ENCODE assay signal across 8 mouse cellular contexts in genomic region chr13:63239877-63240671, GRCm38 (mm10).
DNase-seq lines count a peak whose midpoint lies in the region; ATAC-seq lines count a peak whose summit lies in the region.

No protein-coding gene starts in this region.

- DNase-seq in ES-CJ7 (ENCODE audit: low read depth, low spot score) = peak; percentile 61
- DNase-seq in c-Kit-positive CD71-positive TER-119-positive erythroid progenitor cells, embryonic 14.5 days (ENCODE audit: low spot score) = peak; percentile 55
- peak; percentile 54 to 67 for DNase-seq in layer of hippocampus, postnatal 14 days (ENCODE audit: low spot score in 2 of 2)
- peak; percentile 90 for DNase-seq in lung, postnatal 25 days (ENCODE audit: low spot score)
- DNase-seq in retina, adult 2 months (ENCODE audit: low read depth, low spot score) = peak; percentile 29
- peak; percentile 90 for DNase-seq in thymus, postnatal 25 days

- no peaks in the 10 kb centered on the region for H3K9me3 ChIP-seq in forebrain, embryonic 12.5 days

- WGBS in forebrain, embryonic 12.5 days = under 1% methylated on average over 51 of the region's 51 CpGs

- peak overlapping the region; percentile 51 for H3K27ac ChIP-seq in forebrain, embryonic 12.5 days

- peaks cover 31% of the 10 kb centered on the region for H3K4me1 ChIP-seq in forebrain, embryonic 12.5 days

- peak overlapping the region; percentile 59 for H3K4me3 ChIP-seq in forebrain, embryonic 12.5 days (replicated peaks)

- no peaks in the 10 kb centered on the region for H3K36me3 ChIP-seq in forebrain, embryonic 12.5 days (replicated peaks)

- peak; percentile 79 for ATAC-seq in forebrain, embryonic 12.5 days (ENCODE audit: low FRiP score)
- peak; percentile 39 to 77 for ATAC-seq in hematopoietic stem cell, adult 5-6 weeks (replicated peaks in 1 of 2; ENCODE audit: insufficient read depth in 1 of 2, low FRiP score in 2 of 2, low TSS enrichment in 1 of 2, low read depth in 1 of 2, poor library complexity in 2 of 2, severe bottlenecking in 2 of 2)

- peak overlapping the region; percentile 87 for H3K4me2 ChIP-seq in forebrain, embryonic 12.5 days

- H3K9ac ChIP-seq in forebrain, embryonic 12.5 days = peak overlapping the region; percentile 66

- H3K27me3 ChIP-seq in forebrain, embryonic 12.5 days = 0 out of 2 replicates have a peak, but pooled peaks cover 3% of the 10 kb centered on the region

Comparison
In these comparisons a context has a peak if more than half of its experiments do, and no peak if none do; other contexts are left out.
1. Peak in every context shown above with its lines: DNase-seq, ATAC-seq, H3K4me3 ChIP-seq and H3K27ac ChIP-seq.
2. DNase-seq: peak in every context shown above with its lines; median percentile 90 in lung, postnatal 25 days; 90 in thymus, postnatal 25 days; 61 in ES-CJ7; 60 in layer of hippocampus, postnatal 14 days; 55 in c-Kit-positive CD71-positive TER-119-positive erythroid progenitor cells, embryonic 14.5 days; 29 in retina, adult 2 months.